Mouse (Mus musculus) left cerebral cortex, postnatal 4 days (tissue): ENCODE data around the gene Col5a1. TPM values are rescaled to one million over a fixed set of nuclear protein-coding genes. Genes with fewer than 3 reads are reported as not detected.
A peak's percentile ranks its signal among the peaks of the same experiment; 100 is the strongest.

Experiments
- DNase-seq: peaks from one replicate; pipeline ENCODE4 v3.0.0-alpha.2; 2022
- intact Hi-C: fragments of 180-260 bp; cut with DNase I; formaldehyde crosslinking; loops from one replicate; pipeline ENCODE4 v1.15.1; 2025
- total RNA-seq, 2 experiments: library from RNA; stranded (reverse); gene quantifications; 2 replicates each; pipeline ENCODE4 v1.2.3; 2021

The Col5a1 gene
- total RNA-seq, 2 experiments from 2014 or later = 11.1 to 12.4 TPM

GRCm38 (mm10) chr2:27917177-27917576 is 31.0 kb downstream of the Col5a1 start:
- DNase-seq = no peak

DNA sequence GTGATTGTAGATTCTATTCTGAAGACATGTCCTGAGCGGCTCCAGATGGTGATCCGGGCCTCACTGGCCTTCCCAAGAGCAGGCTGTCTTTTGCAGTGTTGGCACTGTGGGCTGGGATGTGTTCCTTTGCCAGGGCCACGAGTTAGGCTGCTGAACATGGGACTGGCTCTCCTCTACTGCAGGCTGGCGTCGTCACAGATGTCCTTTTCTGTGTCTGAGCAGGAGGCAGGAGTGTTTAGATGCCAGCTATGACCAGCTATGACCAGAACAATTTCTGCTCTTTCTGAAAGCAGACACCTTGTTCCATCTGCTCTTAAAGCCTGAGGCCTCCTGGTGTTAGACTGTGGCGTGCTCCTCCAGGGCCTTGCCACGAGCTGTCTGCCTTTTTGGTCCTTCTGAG is 31.9 kb downstream of the Col5a1 start:
- intact Hi-C loops = no loop called here
- DNase-seq = peak; percentile 79

More at GRCm38 (mm10) chr2:27917177-27917576, 31.0 kb downstream of the Col5a1 start:
- intact Hi-C loops = no loop called here

DNA sequence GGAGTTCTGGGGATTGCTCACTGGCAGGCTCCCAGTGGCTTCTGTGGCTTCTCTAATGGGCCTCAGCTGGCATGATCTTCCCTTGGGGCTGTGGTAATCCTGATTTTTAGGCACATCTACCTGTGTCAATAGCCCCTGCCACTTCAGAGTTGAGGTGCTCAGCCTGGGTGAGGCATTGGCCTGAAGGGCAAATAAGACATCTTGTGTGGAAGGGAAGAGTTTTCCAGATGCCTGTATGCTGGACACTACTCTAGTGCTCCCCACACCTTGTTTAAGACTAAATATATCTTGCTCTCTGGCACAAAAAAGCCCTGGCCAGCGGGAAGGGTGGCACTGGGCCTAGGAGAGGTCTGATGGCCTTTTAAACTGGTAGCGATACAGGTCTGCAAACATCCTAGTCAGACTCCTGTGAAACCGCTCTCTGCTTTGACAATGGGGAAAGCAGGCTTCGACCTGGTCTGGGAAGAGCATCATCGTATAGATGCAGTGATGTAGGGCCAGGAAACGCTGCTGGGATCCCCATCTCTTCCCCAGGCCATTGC is 33.2 kb downstream of the Col5a1 start:
- intact Hi-C loops = no loop called here
- DNase-seq = no peak

- no peak for DNase-seq
- intact Hi-C loops = no loop called here
Measured at GRCm38 (mm10) chr2:27922053-27922452, 35.8 kb downstream of the Col5a1 start.

DNA sequence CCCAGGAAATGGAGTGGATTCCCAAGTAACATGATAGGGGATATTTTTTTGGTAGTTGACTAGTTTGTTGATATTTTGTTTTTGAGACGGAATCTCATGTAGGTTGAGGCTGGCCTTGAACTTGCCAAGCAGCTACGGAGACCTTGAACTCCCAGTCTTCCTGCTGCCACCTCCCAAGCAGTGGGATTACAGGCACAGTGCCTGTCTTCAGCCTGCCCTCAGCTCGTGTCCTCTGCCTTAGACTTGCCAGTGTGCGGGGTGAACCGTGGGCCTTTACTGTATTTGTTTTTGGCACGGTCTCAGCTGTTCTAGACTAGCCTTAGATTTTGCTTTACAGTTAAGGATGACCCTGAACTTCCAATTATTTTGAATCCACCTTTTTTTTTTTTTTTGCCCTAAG is 37.5 kb downstream of the Col5a1 start:
- intact Hi-C loops = no loop called here
- no peak for DNase-seq

DNA sequence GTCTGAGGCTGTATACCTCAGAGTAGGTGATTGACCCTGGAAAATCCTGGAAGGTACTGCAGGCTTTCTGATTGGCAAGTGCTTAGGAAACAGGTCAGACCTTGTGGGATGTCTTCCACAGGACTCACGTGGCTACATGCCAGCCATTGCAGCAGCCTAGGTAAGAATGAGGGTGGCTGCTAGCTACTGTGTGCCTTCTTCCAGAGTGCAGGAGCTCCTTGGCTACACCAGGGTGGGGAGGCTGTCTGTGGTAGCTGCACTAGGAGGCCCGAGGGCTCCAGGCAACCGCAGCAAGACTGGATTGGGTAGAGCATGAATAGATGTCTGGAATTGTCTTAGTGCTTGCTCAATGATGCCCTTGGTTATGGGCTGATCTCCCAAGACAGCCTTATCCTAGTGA is 38.2 kb downstream of the Col5a1 start:
- intact Hi-C loops = no loop called here
- DNase-seq = no peak

GRCm38 (mm10) chr2:27926478-27927165 is 40.4 kb downstream of the Col5a1 start:
- intact Hi-C loops = loop anchor here (2.0 to 5.0 kb wide), 2 partner anchors 266 to 492 kb away; partner anchors contain the start of gene Olfm1
- DNase-seq = peak; percentile 77

DNA sequence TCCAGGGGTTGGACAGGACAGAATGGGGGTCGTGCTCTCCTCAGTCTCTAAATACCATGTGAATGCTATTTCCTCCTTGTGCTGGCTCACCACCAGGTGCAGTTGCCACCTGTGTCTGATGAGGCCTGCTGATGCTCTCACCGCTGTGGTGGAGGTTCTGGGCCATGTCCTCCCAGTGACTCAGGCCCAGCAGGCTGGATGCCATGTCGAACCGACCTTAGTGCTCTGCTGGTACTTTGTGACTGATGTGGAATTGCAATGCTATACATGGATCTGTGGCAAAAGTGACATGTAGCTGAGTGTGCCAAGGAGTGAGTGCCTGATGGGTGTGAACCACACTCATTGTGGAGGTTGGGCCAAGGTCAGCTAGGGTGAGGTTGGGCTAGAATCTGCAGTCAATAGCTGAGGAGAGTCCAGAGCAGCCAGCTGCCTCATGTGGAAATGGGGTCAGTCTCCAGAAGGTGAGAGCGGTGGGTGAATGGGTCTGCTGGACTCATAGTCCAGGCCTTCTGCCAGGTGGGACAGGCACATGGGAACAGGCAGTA is 44.3 kb downstream of the Col5a1 start:
- intact Hi-C loops = no loop called here
- DNase-seq = no peak

DNA sequence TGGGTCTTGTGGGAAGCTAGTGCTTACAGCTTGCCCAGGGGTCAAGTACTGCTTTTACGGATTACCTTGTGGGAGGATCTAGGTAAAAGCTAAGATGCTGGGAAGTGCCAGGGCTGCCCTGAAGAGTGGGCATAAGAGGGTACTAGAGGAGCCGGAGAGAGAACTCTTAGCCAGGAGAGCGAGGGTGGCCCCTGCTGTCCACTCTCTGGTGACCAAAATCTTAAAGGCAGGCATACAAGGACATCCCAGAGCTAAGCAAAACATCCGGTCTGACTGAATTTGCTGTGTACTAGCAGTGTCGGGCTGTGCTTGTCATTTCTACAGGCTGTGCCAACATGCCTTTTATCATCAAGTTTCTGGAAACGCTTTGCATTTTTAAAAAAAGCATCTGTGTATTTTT is 44.9 kb downstream of the Col5a1 start:
- intact Hi-C loops = no loop called here

GRCm38 (mm10) chr2:27931971-27932370 is 45.7 kb downstream of the Col5a1 start:
- intact Hi-C loops = no loop called here
- peak; percentile 37 for DNase-seq

More for the DNA sequence above, 44.9 kb downstream of the Col5a1 start:
- no peak for DNase-seq

- DNase-seq = peak; percentile 60
- intact Hi-C loops = no loop called here
Measured at GRCm38 (mm10) chr2:27934269-27934668, 48.0 kb downstream of the Col5a1 start.

DNA sequence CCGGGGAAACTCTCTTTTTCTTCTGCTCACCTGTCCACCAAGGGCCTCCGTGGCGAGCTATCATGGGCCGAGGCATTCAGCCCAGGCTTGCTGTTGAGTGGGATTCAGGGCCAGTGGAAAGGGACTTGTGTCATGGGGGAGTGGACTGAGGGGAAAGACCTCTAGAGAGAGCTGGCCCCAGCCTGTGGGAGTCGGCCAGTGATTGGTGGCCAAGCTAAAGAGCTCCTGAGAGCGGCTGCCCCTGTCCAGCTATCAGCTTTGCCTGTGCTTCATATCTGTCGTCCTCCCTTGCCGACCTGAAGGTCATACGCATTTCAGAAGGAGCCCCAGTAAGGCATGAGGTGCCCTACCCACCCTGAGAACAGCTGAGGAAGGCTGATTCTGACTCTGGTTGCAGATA is 48.6 kb downstream of the Col5a1 start:
- no peak for DNase-seq
- intact Hi-C loops = no loop called here

- no peak for DNase-seq
- intact Hi-C loops = no loop called here
Measured at GRCm38 (mm10) chr2:27935441-27935840, 49.2 kb downstream of the Col5a1 start.

- intact Hi-C loops = no loop called here
- peak; percentile 83 for DNase-seq
Measured at GRCm38 (mm10) chr2:27936607-27937191, 50.5 kb downstream of the Col5a1 start.

- intact Hi-C loops = no loop called here
- DNase-seq = no peak
Measured at GRCm38 (mm10) chr2:27939433-27939832, 53.2 kb downstream of the Col5a1 start.

- intact Hi-C loops = no loop called here
- DNase-seq = no peak
Measured at GRCm38 (mm10) chr2:27940144-27940543, 53.9 kb downstream of the Col5a1 start.

- no peak for DNase-seq
- intact Hi-C loops = no loop called here
Measured at GRCm38 (mm10) chr2:27947252-27947651, 61.0 kb downstream of the Col5a1 start.

GRCm38 (mm10) chr2:27947917-27948316 is 61.7 kb downstream of the Col5a1 start:
- intact Hi-C loops = no loop called here
- DNase-seq = no peak

DNA sequence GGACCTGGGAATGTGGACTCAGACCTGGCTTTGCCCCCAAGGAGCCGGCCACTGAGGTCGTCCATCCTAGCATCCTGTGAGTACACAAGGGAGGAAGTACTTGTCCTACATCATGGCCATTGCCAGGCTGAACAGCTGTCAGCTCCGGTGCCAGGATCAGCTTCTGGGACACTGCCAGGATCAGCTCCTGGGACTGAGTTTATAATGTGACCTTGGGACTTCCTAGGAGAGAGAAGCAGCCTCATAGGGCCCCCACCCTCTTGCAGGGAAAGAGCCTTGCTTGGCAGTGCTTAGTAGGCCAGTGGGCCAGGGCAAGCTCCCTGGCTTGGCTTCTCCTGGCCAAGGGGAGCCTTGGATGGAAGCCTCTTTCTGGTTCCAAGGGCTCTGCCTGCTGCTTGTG is 67.6 kb downstream of the Col5a1 start:
- intact Hi-C loops = no loop called here
- peak; percentile 71 for DNase-seq

- no peak for DNase-seq
- intact Hi-C loops = no loop called here
Measured at GRCm38 (mm10) chr2:27954924-27955323, 68.7 kb downstream of the Col5a1 start.

GRCm38 (mm10) chr2:27956751-27957150 is 70.5 kb downstream of the Col5a1 start:
- intact Hi-C loops = no loop called here
- DNase-seq = no peak

GRCm38 (mm10) chr2:27957184-27957583 is 71.0 kb downstream of the Col5a1 start:
- DNase-seq = peak; percentile 47
- intact Hi-C loops = no loop called here
